Mouse (Mus musculus) embryonic facial prominence, embryonic 12.5 days (tissue): ENCODE results near the gene Synpo2l. TPM values are rescaled to one million over a fixed set of nuclear protein-coding genes. Genes with fewer than 3 reads are reported as not detected.

ENCODE experiments used
- ATAC-seq: fragments of 200-750 bp; cut with Nextera tagmentation; 2 replicates; pipeline ENCODE4 v1.8.0; 2017; ENCODE audit not compliant: insufficient number of reproducible peaks, insufficient read depth, low FRiP score, low TSS enrichment
- H3K27ac ChIP-seq: fragments of 300-500 bp; sonication (generic); 2 replicates; pipeline ENCODE4 v1.5.1; 2016; ENCODE audit warnings: mild to moderate bottlenecking
- H3K27me3 ChIP-seq: fragments of 300-500 bp; sonication (generic); 2 replicates; pipeline ENCODE4 v1.6.1; 2016; ENCODE audit warnings: mild to moderate bottlenecking, moderate library complexity
- H3K36me3 ChIP-seq: fragments of 300-500 bp; sonication (generic); 2 replicates; pipeline ENCODE4 v1.6.1; 2016; ENCODE audit warnings: mild to moderate bottlenecking
- H3K4me1 ChIP-seq: fragments of 300-500 bp; sonication (generic); 2 replicates; pipeline ENCODE4 v1.6.1; 2016
- H3K4me2 ChIP-seq: fragments of 300-500 bp; sonication (generic); replicated peaks from 2 replicates; pipeline ENCODE4 v1.6.1; 2016; ENCODE audit warnings: mild to moderate bottlenecking, moderate library complexity
- H3K4me3 ChIP-seq: fragments of 300-500 bp; sonication (generic); 2 replicates; pipeline ENCODE4 v1.5.1; 2016; ENCODE audit warnings: mild to moderate bottlenecking
- H3K9ac ChIP-seq: fragments of 300-500 bp; sonication (generic); 2 replicates; pipeline ENCODE4 v1.6.1; 2016; ENCODE audit warnings: mild to moderate bottlenecking, moderate library complexity
- H3K9me3 ChIP-seq: fragments of 300-500 bp; sonication (generic); 2 replicates; pipeline ENCODE4 v1.6.1; 2016; ENCODE audit warnings: mild to moderate bottlenecking, moderate library complexity
- WGBS: fragments of 180-500 bp; shearing (Covaris S2); methylation state at CpG from one replicate; pipeline ENCODE4 v1.1.7; 2016; 5-methylcytosine and 5-hydroxymethylcytosine counted together
- polyA plus RNA-seq: library from polyadenylated mRNA; unstranded; fragments of >200 nt; fragmentation: Nextera tagmentation; extraction: Ambion mirVana; gene quantifications from 2 replicates; pipeline ENCODE4 v1.2.1, GENCODE M21; 2016

The Synpo2l gene
- polyA plus RNA-seq, 1 experiment from 2014 or later = 8.6 TPM

DNA sequence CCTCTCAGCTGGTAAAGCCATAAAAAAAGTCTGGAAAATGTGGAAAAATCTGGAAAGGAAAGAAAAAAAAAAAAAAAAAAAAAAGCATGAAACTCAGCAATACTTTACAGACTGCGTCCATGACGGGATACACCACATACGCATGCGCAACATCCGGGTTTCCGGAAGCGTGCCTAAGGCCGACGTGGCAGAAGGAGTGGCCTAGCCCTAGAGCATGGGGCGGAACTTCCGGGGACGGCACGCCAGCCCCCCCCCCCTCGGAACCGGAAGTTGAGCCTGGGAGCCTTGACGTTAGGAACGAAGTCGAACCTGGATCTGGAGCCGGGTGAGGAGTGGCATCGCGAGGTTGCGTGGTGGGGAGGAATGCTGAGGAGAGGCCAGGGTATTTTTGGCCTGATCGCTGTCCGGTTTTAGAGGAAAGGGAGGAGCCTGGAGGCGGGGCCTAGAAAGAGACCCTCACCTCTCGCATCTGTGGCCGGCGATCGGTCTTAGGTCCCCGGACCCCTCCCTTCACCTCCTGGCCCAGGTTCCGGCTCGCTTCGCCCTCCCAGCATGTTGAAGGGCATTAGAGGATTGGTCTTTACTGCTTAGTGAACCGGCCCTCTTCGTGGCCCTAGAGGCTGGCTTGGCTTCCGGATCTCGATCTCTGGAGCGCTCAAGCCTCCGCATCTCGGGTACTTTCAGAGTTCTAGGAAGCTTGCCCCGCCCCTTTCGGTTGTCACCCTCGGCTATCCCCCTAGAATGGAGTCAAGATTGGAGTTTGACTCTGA is 6.1 kb upstream of the Synpo2l start, which contains the start of gene Sec24c:
TSS of gene Sec24c (plus strand) at position 245 of the 770 bp plus-strand sequence.
- H3K27ac ChIP-seq = peak within 1 kb of the TSS; percentile 94
- no peaks in the 10 kb centered on the region for H3K27me3 ChIP-seq
- H3K9me3 ChIP-seq = no peaks in the 10 kb centered on the region
- peaks cover 35% of the 10 kb centered on the region for H3K36me3 ChIP-seq
- ATAC-seq = peak; percentile 94
- peak within 1 kb of the TSS; percentile 78 for H3K4me3 ChIP-seq
- H3K9ac ChIP-seq = peak within 1 kb of the TSS; percentile 81
- under 1% methylated on average over 43 of the region's 43 CpGs for WGBS
- peaks cover 10% of the 10 kb centered on the region for H3K4me1 ChIP-seq
- H3K4me2 ChIP-seq = peak within 1 kb of the TSS; percentile 82

DNA sequence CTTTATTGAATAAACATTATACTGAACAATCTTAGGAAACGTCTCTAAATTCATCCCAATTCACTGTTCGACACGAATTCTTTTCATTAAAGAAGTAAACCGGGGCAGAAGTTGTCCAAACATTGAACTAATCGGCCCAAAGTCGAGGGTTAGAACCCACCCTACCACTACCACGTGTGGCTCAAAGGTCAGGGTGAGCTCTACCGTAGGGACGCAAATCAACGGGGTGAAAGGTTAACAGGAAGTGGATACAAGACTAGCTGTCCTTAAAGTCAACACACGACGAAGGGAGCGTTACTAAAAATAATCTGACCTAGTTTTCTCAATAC is 5.5 kb upstream of the Synpo2l start:
- 9% methylated on average over 13 of the region's 13 CpGs for WGBS
- peak overlapping the region; percentile 68 for H3K4me2 ChIP-seq
- peaks cover 10% of the 10 kb centered on the region for H3K4me1 ChIP-seq
- peak overlapping the region; percentile 78 for H3K4me3 ChIP-seq
- H3K9me3 ChIP-seq = no peaks in the 10 kb centered on the region
- peak overlapping the region; percentile 80 for H3K27ac ChIP-seq
- 0 out of 2 replicates have a peak, but pooled peaks have one; percentile 55 for ATAC-seq
- 0 out of 2 replicates have a peak overlapping the region, but pooled peaks have one; percentile 44 for H3K9ac ChIP-seq
- peaks cover 29% of the 10 kb centered on the region for H3K36me3 ChIP-seq
- no peaks in the 10 kb centered on the region for H3K27me3 ChIP-seq

DNA sequence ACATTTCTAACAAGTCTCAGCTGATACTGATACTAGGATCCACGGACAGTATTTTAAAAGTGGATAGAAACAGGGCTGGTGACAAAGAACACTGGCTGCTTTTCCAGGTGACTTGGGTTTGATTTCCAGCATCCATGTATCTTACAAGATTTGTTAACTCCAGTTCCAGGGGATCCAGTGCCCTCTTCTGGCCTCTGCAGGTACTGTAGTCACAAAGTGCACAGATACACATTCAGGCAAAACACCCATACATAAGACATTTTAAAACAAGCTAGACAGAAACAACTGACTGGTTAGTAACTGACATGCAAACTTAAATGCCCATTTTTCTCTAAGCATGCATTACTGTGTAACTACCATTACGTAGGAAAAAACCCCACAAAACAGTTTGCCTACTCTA is 4.8 kb upstream of the Synpo2l start:
- Histone ChIP-seq H3K27ac (no peak overlapping the region), H3K27me3 (0 out of 2 replicates have a peak, but pooled peaks cover 2% of the 10 kb centered on the region), H3K4me2 (peak overlapping the region; percentile 68), H3K9me3 (no peaks in the 10 kb centered on the region), H3K4me3 (no peak overlapping the region), H3K36me3 (peaks cover 22% of the 10 kb centered on the region), H3K9ac (no peak overlapping the region), H3K4me1 (peaks cover 10% of the 10 kb centered on the region)
- no peak for ATAC-seq
- 95% methylated on average over 2 of the region's 2 CpGs for WGBS

DNA sequence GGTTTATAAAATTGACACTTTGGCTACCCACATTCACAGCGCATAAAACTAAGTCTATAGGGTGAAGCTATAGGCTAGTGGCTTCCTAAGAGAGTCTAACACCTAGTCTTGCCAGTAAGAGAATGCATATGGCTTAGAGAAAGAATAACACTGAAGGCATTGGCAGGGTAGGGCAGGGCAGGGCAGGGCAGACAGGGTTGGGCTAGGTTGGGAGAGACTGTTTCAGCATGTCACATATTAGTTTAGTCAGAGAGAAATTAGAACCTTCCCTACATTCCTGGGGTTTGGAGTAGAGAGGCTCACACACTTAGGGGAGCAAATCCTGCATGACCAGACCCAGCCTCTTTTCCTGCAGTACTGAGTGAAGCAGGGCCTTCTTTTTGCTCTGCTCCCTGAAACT is 685 bp downstream of the Synpo2l start:
- no peak for ATAC-seq
- H3K27ac ChIP-seq = no peak overlapping the region
- 0 out of 2 replicates have a peak, but pooled peaks cover 7% of the 10 kb centered on the region for H3K27me3 ChIP-seq
- H3K4me2 ChIP-seq = no peak overlapping the region
- H3K4me1 ChIP-seq = no peaks in the 10 kb centered on the region
- no peak overlapping the region for H3K4me3 ChIP-seq
- H3K9me3 ChIP-seq = no peaks in the 10 kb centered on the region
- H3K36me3 ChIP-seq = no peaks in the 10 kb centered on the region
- WGBS = 53% methylated on average over 1 of the region's 1 CpGs
- no peak overlapping the region for H3K9ac ChIP-seq

DNA sequence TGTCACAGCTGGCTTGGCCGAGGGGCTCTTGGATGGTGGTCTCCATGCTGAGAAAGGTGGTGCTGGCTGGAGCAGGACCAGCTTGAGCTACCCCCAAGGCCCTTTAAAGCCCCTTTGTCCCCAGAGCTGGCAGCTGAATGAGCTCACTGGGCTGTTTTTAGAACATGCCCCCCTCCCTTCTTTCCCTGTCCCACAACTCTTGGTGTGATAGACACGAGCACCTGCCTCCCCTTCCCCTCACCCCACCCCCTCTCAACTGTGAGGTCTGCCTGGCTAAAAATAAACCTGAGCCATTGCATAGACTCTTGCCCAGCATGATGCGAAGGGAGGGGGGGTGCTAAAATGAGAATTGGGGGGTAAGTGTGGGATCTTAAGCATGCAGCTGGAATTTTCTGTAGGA is 3.7 kb downstream of the Synpo2l start:
- 52% methylated on average over 3 of the region's 3 CpGs for WGBS
- no peak for ATAC-seq

DNA sequence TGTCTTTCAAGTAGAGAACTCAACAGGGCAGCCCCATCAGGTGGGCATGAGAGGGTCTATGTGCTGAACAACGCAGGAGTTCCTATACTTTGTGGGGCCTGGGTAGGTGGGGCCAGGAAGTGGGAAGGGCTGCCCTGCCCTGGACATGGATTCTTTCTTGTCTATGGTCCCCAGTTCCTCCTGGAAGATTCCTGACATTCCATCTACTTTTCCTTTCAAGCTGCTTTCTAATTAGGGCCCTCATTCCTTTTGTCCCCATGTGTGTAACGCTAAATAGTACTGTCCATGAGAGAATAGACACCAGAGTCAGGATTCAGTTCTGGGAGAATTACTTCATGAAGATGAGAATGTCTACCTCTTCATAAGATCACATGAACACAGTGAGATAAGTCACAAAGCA is 4.6 kb downstream of the Synpo2l start:
- Histone ChIP-seq H3K4me3 (0 out of 2 replicates have a peak overlapping the region, but pooled peaks have one; percentile 4), H3K4me1 (peaks cover 10% of the 10 kb centered on the region), H3K9me3 (no peaks in the 10 kb centered on the region), H3K9ac (no peak overlapping the region; the same call in 1 of the 2 replicates), H3K36me3 (no peaks in the 10 kb centered on the region), H3K27ac (no peak overlapping the region), H3K4me2 (no peak overlapping the region), H3K27me3 (0 out of 2 replicates have a peak, but pooled peaks cover 7% of the 10 kb centered on the region)
- ATAC-seq = no peak
- 60% methylated on average over 2 of the region's 2 CpGs for WGBS

More for the DNA sequence above, 3.7 kb downstream of the Synpo2l start:
- H3K4me2 ChIP-seq = no peak overlapping the region
- H3K9ac ChIP-seq = no peak overlapping the region; the same call in 1 of the 2 replicates
- H3K4me3 ChIP-seq = 0 out of 2 replicates have a peak overlapping the region, but pooled peaks have one; percentile 4
- no peak overlapping the region for H3K27ac ChIP-seq
- H3K36me3 ChIP-seq = no peaks in the 10 kb centered on the region
- H3K9me3 ChIP-seq = no peaks in the 10 kb centered on the region
- peaks cover 10% of the 10 kb centered on the region for H3K4me1 ChIP-seq
- H3K27me3 ChIP-seq = 0 out of 2 replicates have a peak, but pooled peaks cover 7% of the 10 kb centered on the region

DNA sequence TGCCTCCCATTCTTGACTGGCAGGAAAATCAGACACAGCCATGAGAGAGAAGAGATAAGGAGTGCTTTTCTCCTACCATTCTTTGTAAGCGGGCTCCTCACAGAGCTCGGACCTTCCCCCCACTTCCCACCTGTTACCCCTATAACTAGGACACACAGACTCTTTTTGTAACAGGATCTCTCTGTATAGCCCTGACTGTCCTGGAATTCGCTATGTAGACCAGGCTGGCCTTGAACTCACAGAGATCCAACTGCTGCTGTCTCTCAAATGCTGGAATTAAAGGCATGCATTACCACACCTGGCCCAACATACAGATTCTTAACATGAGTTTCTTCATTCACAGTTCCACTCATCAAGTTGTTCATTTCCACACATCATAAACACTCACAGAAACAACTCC is 5.4 kb downstream of the Synpo2l start:
- peak overlapping the region; percentile 71; the same call in 1 of the 2 replicates for H3K4me2 ChIP-seq
- H3K36me3 ChIP-seq = no peaks in the 10 kb centered on the region
- no peak for ATAC-seq
- no peak overlapping the region for H3K27ac ChIP-seq
- H3K27me3 ChIP-seq = 0 out of 2 replicates have a peak, but pooled peaks cover 3% of the 10 kb centered on the region
- whole genome bisulfite sequencing = 82% methylated on average over 3 of the region's 3 CpGs
- H3K4me1 ChIP-seq = peaks cover 10% of the 10 kb centered on the region
- no peaks in the 10 kb centered on the region for H3K9me3 ChIP-seq
- H3K4me3 ChIP-seq = 0 out of 2 replicates have a peak overlapping the region, but pooled peaks have one; percentile 0
- no peak overlapping the region for H3K9ac ChIP-seq

DNA sequence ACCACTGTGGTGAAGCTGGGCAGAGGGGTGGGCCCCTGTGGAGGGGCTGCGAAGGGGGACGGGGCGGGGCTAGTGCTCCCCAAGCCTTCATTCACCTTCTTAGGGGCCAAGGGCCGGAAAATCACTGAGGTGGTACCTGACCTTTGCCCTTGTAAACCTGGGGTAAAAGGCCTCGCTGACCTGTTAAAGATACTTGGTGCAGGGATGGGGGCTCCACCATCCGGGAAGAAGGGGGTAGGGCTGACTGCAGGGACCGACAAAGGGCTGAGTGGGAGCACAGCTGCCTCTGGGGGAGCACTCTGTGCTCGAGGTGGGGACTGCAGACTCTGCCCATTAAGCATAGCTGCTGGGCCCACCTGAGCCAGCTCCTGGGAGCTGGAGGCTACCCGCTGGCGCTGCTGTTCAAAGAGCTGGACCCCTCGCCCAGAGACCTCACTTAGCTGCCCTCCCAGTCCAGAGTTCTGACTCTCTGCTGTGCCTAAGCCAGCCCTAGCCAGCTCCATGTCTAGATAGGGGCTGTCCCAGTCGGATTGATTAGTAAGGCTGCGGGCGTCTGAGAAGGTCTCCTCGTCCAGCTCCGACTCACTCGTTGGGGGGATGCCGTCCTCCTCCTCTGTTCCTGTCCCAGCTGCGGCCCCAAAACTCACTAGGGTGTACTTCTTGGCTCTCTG is 6.4 kb downstream of the Synpo2l start:
- H3K4me2 ChIP-seq = peak overlapping the region; percentile 71
- ATAC-seq = peak; percentile 57
- no peaks in the 10 kb centered on the region for H3K9me3 ChIP-seq
- peak overlapping the region; percentile 87 for H3K27ac ChIP-seq
- peaks cover 10% of the 10 kb centered on the region for H3K4me1 ChIP-seq
- peak overlapping the region; percentile 74 for H3K9ac ChIP-seq
- WGBS = 12% methylated on average over 19 of the region's 19 CpGs
- H3K4me3 ChIP-seq = peak overlapping the region; percentile 55
- 0 out of 2 replicates have a peak, but pooled peaks cover 2% of the 10 kb centered on the region for H3K27me3 ChIP-seq
- no peaks in the 10 kb centered on the region for H3K36me3 ChIP-seq

DNA sequence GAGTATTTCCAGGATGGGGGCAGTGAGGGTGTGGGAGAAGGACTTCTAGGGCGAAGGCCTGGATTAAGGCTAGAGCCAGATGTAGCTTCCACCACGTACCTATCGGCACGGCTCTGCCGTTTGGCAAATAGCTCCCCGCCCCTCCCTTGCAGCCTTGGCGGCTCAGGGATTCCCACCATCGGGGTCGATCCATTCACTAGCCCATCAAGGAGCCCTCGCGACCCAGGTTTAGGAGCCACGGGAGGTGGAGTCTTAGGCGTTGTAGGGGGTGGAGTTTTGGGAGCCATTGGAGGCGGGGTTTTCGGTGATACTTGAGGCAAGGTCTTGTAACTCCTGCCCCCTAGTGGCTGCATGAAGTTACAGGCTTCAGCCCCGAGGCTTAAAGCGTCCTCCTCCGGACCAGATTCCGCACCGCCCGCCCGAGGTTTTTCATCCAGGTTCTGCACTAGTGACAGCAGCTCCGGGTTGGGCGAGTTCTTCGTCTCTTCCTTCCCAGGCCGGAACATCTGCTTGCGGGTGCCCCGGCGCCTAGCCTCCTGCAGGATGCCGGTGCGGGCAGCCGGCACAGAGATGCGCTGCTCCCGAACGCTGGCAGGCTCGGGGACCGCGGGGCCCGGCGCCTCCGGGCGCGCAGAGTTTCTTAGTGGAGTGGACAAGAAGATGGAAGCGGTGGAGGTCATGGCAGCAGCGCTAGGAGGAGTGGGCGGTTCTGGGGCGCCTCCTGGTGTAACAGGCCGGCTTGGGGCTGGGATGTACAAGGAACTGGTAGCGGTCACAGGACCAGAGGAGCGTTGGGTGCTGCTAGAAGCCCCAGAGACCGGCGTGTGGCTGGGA is 7.1 kb downstream of the Synpo2l start:
- H3K4me2 ChIP-seq = peak overlapping the region; percentile 71
- peak overlapping the region; percentile 87 for H3K27ac ChIP-seq
- ATAC-seq = peak; percentile 69
- no peaks in the 10 kb centered on the region for H3K27me3 ChIP-seq
- H3K4me3 ChIP-seq = peak overlapping the region; percentile 55
- peaks cover 10% of the 10 kb centered on the region for H3K4me1 ChIP-seq
- peak overlapping the region; percentile 74 for H3K9ac ChIP-seq
- H3K9me3 ChIP-seq = no peaks in the 10 kb centered on the region
- no peaks in the 10 kb centered on the region for H3K36me3 ChIP-seq
- WGBS = under 1% methylated on average over 52 of the region's 52 CpGs

DNA sequence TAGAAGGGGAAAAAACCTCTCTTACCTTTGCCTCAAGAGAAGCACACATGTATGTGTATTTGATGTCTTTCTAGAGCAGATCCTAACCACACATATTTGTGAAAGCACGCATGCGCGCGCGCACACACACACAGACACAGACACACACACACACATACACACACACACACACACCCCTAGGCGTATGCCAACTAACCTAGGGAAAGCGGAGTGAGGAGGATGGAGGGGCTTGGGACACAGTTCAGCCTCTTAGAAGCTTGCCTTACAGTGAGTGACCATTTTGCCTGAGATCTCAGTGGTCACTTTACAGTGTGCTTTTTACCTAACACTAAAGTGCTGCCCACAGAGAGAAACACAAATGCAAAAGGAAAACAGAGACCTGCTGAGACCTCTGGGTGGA is 8.5 kb downstream of the Synpo2l start:
- H3K27me3 ChIP-seq = no peaks in the 10 kb centered on the region
- 98% methylated on average over 7 of the region's 7 CpGs for WGBS
- H3K27ac ChIP-seq = no peak overlapping the region
- no peaks in the 10 kb centered on the region for H3K9me3 ChIP-seq
- no peak overlapping the region for H3K9ac ChIP-seq
- ATAC-seq = no peak
- H3K36me3 ChIP-seq = no peaks in the 10 kb centered on the region
- H3K4me2 ChIP-seq = no peak overlapping the region
- H3K4me3 ChIP-seq = no peak overlapping the region
- peaks cover 10% of the 10 kb centered on the region for H3K4me1 ChIP-seq

DNA sequence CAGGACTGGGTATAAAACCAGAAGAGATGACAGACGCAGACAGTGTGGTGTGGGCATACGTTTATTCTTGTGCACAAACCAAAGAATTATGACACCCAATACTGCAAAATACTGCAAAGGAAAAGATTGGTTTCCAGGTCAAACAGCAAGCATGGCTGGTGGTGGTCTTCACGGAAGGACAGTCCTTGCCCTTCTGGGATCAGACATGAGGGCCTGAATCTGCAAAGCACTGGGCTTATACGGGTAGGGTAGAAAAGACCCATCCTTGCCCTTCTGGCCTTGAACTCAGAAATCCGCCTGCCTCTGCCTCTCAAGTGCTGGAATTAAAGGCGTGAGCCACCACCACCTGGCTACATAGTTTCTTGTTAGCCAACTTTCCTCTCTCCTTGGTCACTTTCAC is 9.3 kb downstream of the Synpo2l start:
- 84% methylated on average over 6 of the region's 6 CpGs for WGBS
- no peaks in the 10 kb centered on the region for H3K27me3 ChIP-seq
- no peak overlapping the region for H3K4me3 ChIP-seq
- no peaks in the 10 kb centered on the region for H3K36me3 ChIP-seq
- no peak overlapping the region for H3K9ac ChIP-seq
- no peak for ATAC-seq
- no peak overlapping the region for H3K4me2 ChIP-seq
- no peaks in the 10 kb centered on the region for H3K9me3 ChIP-seq
- peaks cover 10% of the 10 kb centered on the region for H3K4me1 ChIP-seq
- H3K27ac ChIP-seq = no peak overlapping the region
